Mouse (Mus musculus): ENCODE measurements around the gene Gls.

GRCm38 (mm10) chr1:52143191-52143590, 89.8 kb downstream of the Gls start:
- TF ChIP-seq CTCF (IDR thresholded peaks at IDR 0.05; ENCODE audit: low read depth, low read length): no peak
- no peak for TF ChIP-seq POLR2AphosphoS5 (IDR thresholded peaks at IDR 0.05; ENCODE audit: insufficient replicate concordance, low read depth, low read length)

All from G1E (cell line).